Mouse (Mus musculus): Measurements from ENCODE around the gene Mlec.

DNA sequence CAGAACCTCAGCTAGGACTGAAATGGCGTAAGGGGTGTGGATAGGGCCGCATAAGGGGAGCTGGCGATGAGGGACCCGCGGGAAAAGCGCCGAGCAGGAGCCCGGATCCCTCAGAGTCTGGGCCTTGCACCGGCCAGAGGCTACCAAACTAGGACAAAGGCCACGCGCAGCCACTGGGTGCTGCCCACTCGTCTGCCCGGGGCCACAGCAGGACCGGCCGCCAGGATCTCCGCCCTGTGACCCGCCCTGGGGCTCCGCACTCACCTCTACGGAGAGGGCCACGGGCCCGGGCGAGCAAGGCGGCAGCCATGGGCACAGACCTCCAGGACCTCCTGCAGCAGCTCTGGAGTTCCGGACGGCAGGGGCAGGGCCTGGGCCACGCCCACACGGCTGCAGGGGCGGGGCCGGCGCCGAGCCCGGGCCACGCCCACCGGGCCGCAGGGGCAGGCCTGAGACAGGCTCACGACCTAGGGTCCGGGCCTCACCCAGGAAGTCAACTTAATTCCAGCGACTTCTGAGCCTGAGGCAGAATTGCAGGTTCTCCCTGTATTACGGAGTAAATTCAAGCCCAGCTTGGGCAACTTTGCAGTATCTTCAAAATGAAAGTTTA, 38.9 kb downstream of the Mlec start, which contains the start of gene Acads:
- TF ChIP-seq CTCF (conservative IDR thresholded peaks at IDR 0.05; ENCODE audit: low read length) (no peak), NANOG (IDR thresholded peaks at IDR 0.05; ENCODE audit: borderline replicate concordance, low read length) (no peak)
